Mouse (Mus musculus) left cerebral cortex, postnatal 25 days (tissue): ENCODE results near the gene Pgbd5. TPM values are rescaled to one million over a fixed set of nuclear protein-coding genes. Genes with fewer than 3 reads are reported as not detected.

Experiments
- DNase-seq, 2 experiments: peaks; one replicate each; pipeline ENCODE4 v3.0.0; 2022; ENCODE audit warnings: low spot score in 2 of 2, mixed read lengths in 1 of 2
- intact Hi-C: fragments of 180-260 bp; cut with DNase I; formaldehyde crosslinking; loops from one replicate; pipeline ENCODE4 v1.15.1; 2025
- total RNA-seq, 2 experiments: library from RNA; stranded (reverse); gene quantifications; 2 replicates each; pipeline ENCODE4 v1.2.3; 2021

Pgbd5 gene
- total RNA-seq, 2 experiments from 2014 or later, result 210 to 228 TPM

DNA sequence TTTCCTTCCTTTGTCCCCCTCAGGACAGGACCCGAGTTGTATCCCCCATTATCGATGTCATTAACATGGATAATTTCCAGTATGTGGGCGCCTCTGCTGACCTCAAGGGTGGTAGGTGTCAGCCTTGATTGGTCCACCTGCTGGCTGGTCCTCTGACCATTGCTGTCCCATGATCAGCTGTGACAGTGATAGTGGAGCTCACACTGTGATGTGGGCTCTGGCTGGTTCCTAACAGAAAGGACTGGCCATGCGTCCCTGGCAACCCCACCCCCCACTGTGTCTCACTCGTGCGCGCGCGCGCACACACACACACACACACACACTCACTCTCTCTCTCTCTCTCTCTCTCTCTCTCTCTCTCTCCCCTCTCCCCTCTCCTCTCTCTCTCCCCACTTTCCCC is 109.8 kb downstream of the Pgbd5 start:
- intact Hi-C loops, result no loop called here
- DNase-seq, result no peak

DNA sequence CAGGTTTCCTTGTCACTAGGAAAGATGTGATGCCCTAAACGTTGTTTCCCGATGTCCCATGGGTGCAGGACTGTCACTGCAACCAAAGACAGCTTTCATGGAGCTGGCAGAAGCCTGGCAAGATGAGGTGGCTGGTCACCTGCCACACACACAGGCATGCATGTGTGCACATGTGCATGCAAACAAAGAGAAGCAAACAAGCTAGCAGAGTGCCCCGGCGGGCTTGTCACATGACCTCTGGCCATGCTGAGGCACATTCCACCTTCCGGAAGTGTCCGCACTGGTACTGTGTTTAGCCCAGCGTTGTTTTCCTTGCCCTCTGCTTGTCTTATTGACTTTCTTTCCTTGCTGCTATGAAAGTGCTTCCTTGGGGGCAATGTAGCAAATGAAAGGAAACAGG is 111.2 kb downstream of the Pgbd5 start:
- no peak for DNase-seq
- intact Hi-C loops, result no loop called here

DNA sequence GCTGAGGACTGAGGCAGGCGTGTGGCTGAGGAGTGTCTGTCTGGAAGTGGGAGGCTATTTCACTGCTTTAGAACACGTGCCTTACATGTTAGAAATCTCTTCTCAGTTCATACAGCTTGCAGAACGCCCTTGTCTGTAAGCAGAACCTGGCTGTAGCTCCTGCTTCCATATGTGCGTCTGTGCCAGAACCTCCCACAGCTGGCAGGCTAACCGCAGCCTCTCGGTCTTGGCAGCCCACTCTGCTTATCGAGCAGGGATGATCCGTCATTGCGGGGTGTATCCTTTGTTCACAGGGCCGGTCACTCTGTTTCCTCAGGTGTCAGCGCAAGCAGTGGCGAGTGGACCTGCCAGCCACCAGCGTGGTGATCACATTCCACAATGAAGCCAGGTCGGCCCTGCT is 116.1 kb downstream of the Pgbd5 start:
- intact Hi-C loops, result no loop called here
- DNase-seq, result peak; percentile 33 to 84

DNA sequence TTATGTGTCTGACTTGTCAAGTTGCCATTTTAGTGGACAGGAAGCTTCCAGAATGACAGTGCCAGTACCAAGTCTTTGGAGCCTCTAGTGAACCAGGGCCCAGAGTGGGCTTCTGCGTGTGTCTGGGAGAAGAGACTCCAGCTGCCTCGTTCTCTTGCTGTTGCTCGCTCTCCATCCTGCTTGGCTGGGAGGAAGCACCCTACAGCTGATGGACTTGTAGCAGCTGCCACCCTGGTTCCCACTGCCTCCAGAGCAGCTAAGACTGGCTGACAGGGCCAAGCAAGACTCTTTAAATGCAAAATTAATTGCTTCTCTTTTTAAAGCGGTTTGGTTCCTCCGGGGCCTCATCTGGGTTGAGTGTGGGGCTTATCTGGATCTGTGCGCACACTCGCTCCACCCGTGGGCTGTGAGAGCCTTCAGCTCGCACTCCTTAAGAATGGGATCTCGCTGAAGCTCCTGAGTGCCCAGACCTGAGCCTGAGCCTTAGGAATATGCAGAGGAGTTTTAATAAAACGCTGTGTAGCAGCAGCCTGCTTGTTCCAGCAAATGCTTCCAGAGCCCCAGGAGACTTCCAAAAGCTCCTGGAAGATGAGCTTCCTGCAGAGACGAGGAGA is 118.1 kb downstream of the Pgbd5 start:
- DNase-seq, result peak in 1 of 2 experiments; percentile 48
- intact Hi-C loops, result loop anchor here (2.0 kb wide), 1 partner anchor 15 kb away; no protein-coding TSS in a partner anchor

DNA sequence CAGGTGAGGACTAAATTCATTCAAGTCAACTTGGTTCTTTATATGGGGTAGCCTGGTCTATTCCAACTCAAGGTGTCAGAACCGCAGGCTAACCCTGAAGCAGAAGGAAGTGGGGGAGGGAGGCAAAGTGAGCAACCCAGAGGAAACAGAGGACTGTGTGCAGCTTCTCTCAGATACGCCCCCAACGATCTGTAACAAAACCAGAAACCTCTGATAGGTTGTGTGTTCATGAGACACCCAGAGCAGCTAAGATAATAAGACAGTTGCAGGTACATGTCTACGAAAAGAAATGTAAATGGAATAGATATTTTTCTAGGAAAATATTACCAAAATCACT is 120.2 kb downstream of the Pgbd5 start:
- intact Hi-C loops, result no loop called here
- DNase-seq, result no peak

Other genes with a start within 250 kb of the Pgbd5 start
- gene Galnt2, start 208.3 kb downstream of the Pgbd5 start, total RNA-seq, result 10 to 100 TPM; 41.0 to 59.6 TPM
- gene Cog2, start 81.1 kb upstream of the Pgbd5 start, total RNA-seq, result 10 to 100 TPM; 37.0 to 39.3 TPM
- gene Agt, start 130.0 kb upstream of the Pgbd5 start, total RNA-seq, result 10 to 100 TPM; 21.5 to 23.9 TPM
- gene Capn9, start 136.5 kb upstream of the Pgbd5 start, total RNA-seq, result under 1 TPM in 1 of 2 experiments, not detected in 1; 0.21 TPM
- gene 2310022B05Rik, start 223.7 kb upstream of the Pgbd5 start, total RNA-seq, result 10 to 100 TPM; 50.5 to 55.8 TPM